Mouse (Mus musculus) heart, postnatal 36 days (tissue): ENCODE measurements around the gene Atp6v1g2. TPM values are rescaled to one million over a fixed set of nuclear protein-coding genes. Genes with fewer than 3 reads are reported as not detected.

Experiments used
- DNase-seq, 2 experiments: peaks; one replicate each; pipeline ENCODE4 v3.0.0; 2021 to 2022
- intact Hi-C: fragments of 180-260 bp; cut with DNase I; formaldehyde crosslinking; loops from one replicate; pipeline ENCODE4 v1.15.1; 2025
- total RNA-seq, 2 experiments: library from RNA; stranded (reverse); gene quantifications; 2 replicates each; pipeline ENCODE4 v1.2.3; 2021

Atp6v1g2 gene
- total RNA-seq = 1 to 10 TPM; 2.0 to 2.6 TPM

- DNase-seq = no peak
- intact Hi-C loops = no loop called here
Observed at GRCm38 (mm10) chr17:35233114-35233980, at the start of gene Atp6v1g2. TSS of gene Atp6v1g2 (plus strand) at chr17:35233660.

GRCm38 (mm10) chr17:35185639-35186611 is 47.5 kb upstream of the Atp6v1g2 start:
- intact Hi-C loops = no loop called here
- DNase-seq = peak; percentile 74 to 78

GRCm38 (mm10) chr17:35186681-35187080 is 46.8 kb upstream of the Atp6v1g2 start:
- peak in 1 of 2 experiments; percentile 49 for DNase-seq
- intact Hi-C loops = no loop called here

DNA sequence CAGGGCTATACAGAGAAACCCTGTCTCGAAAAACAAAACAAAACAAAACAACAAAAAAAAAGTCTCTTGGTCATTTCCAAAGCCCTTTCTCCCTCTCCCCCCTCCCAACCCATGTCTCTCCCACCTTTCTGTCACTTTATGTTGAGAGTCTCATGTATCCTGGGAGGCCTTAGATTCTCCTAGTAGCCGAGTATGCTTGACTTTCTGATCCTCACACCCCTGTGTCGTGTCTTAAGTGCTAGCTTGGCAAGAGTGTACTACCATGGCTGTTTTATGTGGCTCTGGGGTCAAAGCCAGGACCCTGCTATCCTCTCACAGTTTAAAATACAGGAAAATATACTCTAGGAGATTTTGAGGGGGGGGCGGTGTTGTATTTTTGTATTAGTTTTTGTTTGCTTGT is 46.1 kb upstream of the Atp6v1g2 start:
- no peak for DNase-seq
- intact Hi-C loops = no loop called here

DNA sequence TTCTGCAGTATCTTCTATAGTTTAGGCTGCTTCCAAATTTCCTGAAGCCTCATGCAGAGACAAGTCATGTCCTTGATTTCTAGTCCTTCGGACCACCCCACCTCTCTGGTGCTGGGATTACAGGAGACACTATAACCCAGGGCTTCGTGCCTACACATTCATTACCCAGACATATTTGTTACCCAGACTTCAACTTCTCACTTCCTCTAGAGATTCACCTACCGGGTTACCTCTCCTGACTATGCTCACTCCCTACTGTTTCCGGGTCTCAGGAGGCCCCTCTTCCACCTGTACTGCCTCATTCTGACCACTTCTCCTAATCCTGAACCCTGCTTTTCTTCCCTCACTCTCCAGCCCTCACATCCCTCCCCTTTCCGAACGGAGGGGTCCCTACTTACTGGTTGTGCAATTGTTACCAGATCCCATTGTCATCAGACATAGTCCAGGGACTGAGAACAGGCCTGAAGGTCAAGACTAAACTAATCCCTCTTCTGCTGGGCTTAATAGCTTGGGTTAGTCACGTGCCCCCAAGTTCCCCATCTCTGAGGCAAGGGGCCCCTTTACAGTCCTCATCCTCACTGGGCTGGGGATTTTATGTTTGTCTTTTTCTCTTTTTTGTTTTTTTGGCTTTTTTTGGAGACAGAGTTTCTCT is 45.4 kb upstream of the Atp6v1g2 start, which contains the start of gene Lst1:
Lst1 (minus strand) TSS at position 481 of the 652 bp plus-strand sequence.
- no peak for DNase-seq
- intact Hi-C loops = no loop called here

- no peak for DNase-seq
Observed at GRCm38 (mm10) chr17:35189186-35189585, 44.3 kb upstream of the Atp6v1g2 start.

GRCm38 (mm10) chr17:35190096-35190495 is 43.4 kb upstream of the Atp6v1g2 start:
- no peak for DNase-seq

More at GRCm38 (mm10) chr17:35189186-35189585, 44.3 kb upstream of the Atp6v1g2 start:
- intact Hi-C loops = no loop called here

GRCm38 (mm10) chr17:35191723-35192122 is 41.7 kb upstream of the Atp6v1g2 start:
- DNase-seq = no peak
- intact Hi-C loops = no loop called here

More at GRCm38 (mm10) chr17:35190096-35190495, 43.4 kb upstream of the Atp6v1g2 start:
- intact Hi-C loops = no loop called here

DNA sequence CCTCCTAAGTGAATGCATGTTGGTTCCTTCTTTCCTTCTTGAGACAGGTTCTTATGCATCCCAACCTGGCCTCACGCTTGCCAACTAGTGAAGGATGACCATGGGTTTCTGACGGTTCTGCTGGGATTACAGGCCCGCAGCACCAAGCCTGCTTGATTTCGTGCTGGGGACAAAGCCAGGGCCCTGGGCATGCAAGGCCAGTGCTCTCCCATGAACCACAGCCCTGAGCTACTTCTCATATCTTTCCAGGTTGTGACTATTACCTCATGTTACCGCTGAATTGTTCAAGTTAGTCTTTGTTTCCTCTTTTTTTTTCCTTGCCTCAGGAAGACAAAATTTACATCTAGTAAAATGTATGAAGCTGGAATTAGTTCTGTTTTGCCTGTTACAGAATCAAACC is 40.5 kb upstream of the Atp6v1g2 start:
- DNase-seq = no peak
- intact Hi-C loops = no loop called here

GRCm38 (mm10) chr17:35193881-35194843 is 39.3 kb upstream of the Atp6v1g2 start, which contains the start of gene Ltb:
TSS of gene Ltb (plus strand) at chr17:35194439.
- DNase-seq = no peak
- intact Hi-C loops = no loop called here

DNA sequence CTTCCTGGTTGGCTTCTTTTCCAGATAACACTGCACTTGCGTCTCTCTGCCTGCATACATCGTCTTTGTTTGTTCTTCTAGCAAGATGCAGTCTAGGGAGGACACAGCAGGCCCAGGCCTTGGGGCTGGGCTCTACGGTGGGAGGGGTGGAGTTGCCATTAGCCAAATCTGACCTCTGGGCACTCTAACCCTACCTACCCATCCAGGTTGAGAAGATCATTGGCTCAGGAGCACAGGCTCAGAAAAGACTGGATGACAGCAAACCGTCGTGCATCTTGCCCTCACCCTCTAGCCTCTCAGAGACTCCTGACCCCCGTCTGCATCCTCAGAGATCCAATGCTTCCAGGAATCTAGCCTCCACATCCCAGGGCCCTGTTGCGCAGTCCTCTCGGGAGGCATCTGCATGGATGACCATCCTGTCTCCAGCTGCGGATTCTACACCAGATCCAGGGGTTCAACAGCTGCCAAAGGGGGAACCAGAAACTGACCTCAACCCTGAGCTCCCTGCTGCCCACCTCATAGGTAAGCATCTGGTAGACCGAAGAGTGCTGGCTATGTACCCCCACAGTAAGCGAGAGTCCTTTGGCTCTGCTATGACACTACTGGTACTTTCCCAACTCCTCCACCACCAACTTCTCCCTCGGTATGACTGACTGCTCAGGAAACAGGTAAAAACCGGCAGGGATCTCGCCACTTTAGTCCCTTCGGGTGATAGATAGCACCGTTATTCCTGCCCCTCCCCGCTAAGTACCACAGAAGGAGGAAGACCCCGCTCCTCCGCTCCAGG is 38.4 kb upstream of the Atp6v1g2 start:
- intact Hi-C loops = loop anchor here (1.0 kb wide), 1 partner anchor 17 kb away; no protein-coding TSS in a partner anchor
- DNase-seq = no peak

- intact Hi-C loops = loop anchor here (1.0 to 2.0 kb wide), 2 partner anchors 17 to 33 kb away; no protein-coding TSS in a partner anchor
- DNase-seq = peak; percentile 87 to 88
Observed at GRCm38 (mm10) chr17:35195631-35196320, 37.7 kb upstream of the Atp6v1g2 start.

DNA sequence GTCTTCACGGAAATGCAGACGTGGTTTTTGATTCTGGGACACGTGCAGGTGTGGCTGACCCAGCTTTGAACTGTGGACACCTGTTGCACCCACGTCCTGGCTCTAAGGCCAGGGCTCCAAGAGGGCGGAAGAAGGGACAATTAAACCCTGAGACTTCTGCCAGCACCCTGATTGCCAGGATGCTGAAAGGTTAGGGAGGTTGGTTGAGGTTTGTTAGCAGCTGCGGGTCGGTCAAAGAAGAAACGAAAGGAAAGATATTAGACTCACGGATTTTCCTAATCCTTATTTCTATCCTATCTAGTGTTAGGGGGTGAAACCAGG is 37.2 kb upstream of the Atp6v1g2 start:
- DNase-seq = no peak

DNA sequence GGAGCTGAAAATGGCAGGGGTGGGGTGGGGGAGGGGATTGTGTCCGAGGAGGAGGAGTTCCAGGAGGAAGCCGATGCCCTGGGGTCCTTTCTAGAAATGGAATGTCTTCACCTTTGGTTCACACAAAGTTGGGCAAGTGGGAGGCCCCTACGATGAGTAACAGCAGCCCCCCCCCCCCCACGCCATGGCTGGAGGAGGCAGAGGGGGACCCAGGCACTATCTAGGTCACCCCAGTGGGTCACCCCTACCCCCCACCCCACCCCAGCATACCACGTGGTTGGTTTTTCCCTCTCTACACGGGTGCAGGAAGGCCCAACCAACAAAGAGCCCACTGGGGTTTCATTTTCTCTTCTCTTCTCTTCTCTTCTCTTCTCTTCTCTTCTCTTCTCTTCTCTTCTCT is 36.3 kb upstream of the Atp6v1g2 start:
- DNase-seq = no peak
- intact Hi-C loops = loop anchor here (2.0 kb wide), 1 partner anchor 32 kb away; no protein-coding TSS in a partner anchor

More for the DNA sequence above, 37.2 kb upstream of the Atp6v1g2 start:
- intact Hi-C loops = loop anchor here (2.0 kb wide), 1 partner anchor 33 kb away; no protein-coding TSS in a partner anchor

GRCm38 (mm10) chr17:35198029-35198428 is 35.4 kb upstream of the Atp6v1g2 start:
- intact Hi-C loops = no loop called here
- no peak for DNase-seq

- no peak for DNase-seq
- intact Hi-C loops = no loop called here
Observed at GRCm38 (mm10) chr17:35198946-35199345, 34.5 kb upstream of the Atp6v1g2 start.

DNA sequence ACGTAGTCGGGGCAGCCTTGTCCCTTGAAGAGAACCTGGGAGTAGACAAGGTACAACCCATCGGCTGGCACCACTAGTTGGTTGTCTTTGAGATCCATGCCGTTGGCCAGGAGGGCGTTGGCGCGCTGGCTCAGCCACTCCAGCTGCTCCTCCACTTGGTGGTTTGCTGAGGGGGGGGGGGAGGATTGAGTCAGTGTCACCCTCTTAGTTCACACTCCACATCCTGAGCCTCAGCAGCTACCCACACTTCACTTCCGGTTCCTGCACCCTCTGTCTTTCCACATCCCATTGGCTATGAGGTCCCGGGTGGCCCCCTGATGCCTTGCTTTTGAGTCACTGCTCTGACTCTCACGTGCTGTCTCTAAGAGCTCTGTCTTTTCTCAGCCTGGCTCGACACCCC is 33.1 kb upstream of the Atp6v1g2 start:
- no peak for DNase-seq
- intact Hi-C loops = loop anchor here (2.0 kb wide), 1 partner anchor 20 kb away; the partner anchor contains the start of gene Gm16181
